Mouse (Mus musculus) heart, adult 8-10 months (tissue): ENCODE measurements at regions not wholly inside any gene's neighbourhood (a gene's known extent, or its start where the extent isn't known, plus 50 kb on each side); places are given as distances from the start of the nearest gene placed in this dataset.
A peak's percentile ranks its signal among the peaks of the same experiment; 100 is the strongest.

Experiments
- DNase-seq: peaks from one replicate; pipeline ENCODE4 v3.0.0; 2022; ENCODE audit warnings: low spot score

DNA sequence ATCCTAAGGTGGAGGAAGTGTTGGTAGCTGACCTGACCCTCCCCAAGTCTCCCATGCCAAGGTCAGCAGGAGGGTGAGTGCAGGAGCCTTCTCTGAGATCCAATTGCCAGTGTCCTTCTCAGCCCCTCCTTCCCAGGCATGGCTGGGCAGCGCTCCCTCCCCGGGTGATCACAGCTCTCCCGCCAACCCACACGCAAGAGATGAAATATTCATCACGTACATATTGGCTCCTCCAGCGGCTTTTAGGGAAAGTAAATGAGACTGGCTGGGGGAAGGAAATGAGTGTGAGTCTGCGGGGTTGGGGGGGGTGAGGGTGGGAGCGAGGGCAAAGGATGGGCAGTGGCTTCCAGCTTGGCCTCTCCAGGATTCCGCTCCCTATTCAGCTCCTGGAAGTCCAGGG, 113.0 kb upstream of the Lhx1 start:
- DNase-seq, result no peak

DNA sequence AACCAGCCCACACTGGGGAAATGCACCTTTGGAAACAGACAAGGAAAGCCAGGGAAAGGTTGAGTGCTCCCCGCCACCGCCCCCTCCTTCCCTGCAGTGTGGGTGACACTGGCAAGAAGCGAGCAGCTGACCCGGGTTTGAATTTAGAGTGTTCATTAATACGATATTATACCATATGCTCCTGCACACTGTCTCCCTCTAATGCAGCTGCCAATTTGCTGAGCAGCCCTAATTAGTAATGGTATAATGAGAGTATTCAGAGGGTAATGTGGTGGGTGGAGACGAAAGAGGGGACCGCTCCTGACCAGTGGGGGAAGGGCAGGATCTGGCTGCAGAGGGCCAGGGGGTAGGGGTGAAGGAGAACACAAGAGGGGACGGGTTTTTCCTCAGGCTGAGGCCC, 111.9 kb upstream of the Lhx1 start:
- DNase-seq, result no peak

DNA sequence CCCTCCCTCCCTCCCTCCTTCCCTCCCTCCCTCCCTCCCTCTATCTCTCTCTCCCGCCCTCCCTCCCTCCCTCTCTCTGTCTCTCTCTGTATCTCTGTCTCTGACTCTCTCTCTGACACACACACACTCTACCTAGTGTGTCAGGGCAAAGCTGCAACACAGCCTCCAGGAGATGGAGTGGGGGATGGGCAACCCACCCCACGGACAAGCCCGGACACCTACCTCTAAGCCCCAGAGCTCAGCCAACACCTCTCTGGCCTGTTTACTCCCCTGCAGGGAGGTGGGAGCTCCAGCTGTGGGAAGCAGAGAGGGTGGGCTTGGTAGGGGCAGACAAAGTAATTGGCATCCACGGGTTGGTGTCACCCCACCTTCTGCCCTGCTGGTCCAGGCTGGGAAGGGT, 109.7 kb upstream of the Lhx1 start:
- DNase-seq, result no peak

DNA sequence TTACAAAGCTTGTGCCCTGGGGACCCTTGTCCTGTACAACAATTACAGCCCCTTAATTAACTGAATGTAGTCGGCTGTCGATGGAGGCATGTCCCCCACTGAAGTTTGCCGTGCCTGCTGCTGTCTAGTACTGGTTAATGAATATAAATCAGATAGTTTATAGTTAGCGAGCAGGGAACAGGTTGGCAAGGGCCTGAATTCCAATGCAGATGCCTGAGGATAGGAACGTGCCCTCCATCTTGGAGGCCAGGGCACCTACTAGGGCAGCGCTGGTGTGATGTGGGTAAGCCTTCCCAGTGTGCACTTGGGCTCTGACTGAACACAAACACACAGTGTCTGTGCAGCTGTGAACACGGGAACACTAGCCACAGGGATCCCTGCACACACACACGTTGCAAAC, 108.0 kb upstream of the Lhx1 start:
- no peak for DNase-seq

DNA sequence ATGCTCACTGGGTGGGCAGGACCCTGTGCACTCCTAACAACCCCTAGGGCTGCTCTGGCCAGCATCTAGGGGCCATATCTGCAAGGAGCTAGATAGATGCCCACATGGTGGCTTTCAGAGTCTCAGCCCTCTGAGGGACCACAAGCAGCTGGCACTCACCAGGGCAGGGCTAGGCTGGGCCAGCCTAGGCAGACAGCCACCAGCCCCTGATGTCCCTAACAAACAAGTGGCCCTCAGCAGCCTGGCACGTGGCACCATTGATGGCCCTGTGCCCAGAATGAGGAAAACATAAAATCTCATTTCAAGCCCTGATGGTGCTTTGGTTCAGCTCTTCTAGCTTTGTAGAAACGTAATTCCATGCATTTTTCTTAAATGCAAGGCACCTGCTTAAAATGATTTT, 102.8 kb upstream of the Lhx1 start:
- DNase-seq, result no peak

DNA sequence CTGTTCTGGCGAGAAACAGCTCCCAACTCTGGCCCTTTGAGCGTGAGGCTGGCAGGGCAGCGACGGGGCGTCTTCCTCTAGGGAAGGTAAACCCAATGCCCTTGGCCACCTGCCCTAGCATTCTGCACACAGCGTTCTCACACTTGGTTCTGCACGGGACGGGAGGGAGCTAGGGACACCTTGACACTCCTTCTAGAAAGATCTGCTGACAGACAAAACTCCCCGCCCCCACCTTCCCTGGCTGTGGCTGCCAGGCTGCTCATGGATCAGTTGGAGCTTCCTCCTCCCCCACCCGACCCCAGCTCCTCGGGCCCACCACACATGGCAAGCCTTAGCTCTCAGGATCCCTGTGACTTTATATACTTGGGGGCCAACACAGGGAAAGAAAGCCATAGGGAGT, 102.3 kb upstream of the Lhx1 start:
- DNase-seq, result peak; percentile 3

DNA sequence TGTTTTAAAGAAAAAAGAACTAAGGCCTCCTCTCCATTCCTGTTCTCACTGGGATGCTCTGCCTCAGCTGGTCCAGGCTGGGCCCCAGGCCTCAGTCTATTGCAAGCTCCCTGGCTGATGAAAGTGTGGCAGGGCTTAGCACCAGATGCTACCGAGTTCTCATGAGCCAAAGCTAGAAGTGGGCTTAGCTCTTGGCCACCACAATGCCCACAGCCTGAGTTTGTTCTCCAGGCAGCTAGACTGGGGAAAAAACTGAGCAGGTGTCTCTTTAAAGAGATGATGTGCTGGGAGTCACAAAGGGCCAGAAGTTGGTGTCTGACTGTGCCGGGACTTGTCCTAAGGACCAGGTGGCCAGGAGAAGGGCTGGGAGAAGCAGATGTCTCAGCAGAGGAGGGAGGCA, 101.9 kb upstream of the Lhx1 start:
- no peak for DNase-seq

DNA sequence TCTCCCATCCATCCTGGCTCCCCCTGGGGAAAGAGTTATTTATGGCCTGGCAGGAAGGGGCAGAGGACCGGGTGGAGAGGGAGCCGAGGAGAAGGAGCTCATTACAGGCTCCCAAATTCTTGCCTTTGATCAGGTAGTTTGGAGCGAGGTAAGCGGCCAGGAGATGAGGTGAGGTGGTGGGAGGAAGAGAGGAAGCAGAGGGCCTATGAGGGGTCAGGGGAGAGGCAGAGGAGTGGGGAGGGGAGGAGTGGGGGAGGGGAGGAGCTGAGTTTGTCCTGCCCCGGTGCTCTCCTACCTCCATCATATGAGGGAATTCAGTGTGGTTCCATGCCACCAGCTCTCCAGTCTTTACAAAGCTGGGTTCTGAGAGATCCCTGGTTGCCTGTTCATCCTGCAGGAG, 98.8 kb upstream of the Lhx1 start:
- no peak for DNase-seq

DNA sequence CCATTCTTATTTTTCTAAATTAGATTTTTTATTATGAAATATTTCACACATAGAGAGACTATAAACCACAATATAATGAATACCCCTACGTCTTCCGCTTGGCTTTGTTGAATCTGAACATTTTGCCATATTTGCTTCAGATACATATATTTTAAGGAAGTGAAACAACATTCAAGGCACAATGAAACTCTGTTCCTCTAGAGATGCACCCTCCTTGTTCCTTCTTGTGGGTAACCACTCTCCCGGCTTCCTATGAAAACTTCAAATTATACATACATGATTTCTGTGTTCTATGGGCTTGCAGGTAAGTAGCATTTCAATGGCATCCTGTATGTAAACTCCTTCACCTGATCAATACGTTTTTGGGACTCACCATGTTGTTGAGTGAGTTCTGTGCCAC, 94.4 kb upstream of the Lhx1 start:
- no peak for DNase-seq

DNA sequence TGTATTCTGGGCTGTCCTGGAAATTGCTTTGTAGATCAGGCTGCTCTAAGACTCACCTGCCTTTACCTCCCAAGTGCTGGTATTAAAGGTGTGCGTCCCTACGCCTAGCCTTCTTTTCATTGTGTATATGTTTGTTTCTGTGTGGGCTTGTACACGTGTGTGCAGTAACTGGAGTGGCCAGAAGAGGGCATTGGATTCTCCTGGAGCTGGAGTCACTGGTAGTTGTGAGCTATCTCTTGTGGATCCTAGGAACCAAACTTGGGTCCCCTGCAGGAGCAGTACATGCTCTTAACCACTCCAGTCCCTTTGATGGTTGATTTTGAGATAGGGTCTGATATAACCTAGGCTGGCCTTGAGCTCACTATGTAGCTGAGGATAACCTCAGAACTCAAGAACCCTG, 93.2 kb upstream of the Lhx1 start:
- DNase-seq, result no peak

DNA sequence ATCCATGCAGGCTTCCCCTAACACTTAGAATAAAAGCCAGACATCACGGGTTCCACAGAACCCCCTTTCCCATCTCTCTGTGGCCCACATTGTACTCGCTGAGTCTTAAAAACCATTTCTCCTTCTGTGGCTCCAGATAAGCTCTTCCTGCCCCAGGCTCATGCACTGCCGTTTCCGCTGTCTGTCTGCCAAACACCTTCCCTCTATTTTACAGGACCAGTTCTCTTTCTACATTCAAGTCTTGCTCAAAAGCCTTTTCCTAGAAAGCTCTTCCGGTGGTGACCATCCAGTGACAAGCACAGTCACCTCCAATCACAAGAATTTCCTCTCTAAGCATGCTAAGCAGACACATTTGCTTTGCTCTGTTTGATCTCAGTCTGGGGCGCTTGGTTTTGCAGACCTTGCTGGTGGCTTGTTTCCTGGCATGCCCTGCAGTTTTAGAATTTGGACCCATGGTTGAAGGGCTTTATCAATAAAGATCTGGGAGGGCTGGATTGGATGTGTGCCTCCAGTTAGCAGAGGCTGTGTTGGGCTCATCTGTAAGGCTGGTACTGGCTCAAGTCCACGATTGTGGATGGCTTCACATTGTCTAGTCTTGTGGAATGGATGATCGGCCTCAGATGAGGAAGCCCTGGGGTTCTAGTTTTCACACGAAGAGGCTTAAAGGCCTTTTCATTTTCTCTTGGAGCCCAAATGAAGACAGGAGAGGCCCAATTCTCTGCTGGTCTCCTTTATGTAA, 87.8 kb upstream of the Lhx1 start:
- DNase-seq, result no peak

DNA sequence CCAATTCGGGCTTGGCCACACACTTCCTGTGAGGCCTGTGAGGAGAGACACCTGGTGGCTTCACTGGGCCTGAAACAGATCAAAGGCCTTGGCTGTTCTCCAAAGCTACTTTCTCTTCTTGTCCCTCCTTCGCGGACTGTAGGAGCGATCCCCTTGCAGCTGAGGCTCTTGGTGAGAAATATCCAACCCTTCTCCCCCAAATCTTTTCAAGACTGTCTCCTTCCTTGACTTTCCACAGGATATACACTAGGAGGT, 86.2 kb upstream of the Lhx1 start:
- no peak for DNase-seq

DNA sequence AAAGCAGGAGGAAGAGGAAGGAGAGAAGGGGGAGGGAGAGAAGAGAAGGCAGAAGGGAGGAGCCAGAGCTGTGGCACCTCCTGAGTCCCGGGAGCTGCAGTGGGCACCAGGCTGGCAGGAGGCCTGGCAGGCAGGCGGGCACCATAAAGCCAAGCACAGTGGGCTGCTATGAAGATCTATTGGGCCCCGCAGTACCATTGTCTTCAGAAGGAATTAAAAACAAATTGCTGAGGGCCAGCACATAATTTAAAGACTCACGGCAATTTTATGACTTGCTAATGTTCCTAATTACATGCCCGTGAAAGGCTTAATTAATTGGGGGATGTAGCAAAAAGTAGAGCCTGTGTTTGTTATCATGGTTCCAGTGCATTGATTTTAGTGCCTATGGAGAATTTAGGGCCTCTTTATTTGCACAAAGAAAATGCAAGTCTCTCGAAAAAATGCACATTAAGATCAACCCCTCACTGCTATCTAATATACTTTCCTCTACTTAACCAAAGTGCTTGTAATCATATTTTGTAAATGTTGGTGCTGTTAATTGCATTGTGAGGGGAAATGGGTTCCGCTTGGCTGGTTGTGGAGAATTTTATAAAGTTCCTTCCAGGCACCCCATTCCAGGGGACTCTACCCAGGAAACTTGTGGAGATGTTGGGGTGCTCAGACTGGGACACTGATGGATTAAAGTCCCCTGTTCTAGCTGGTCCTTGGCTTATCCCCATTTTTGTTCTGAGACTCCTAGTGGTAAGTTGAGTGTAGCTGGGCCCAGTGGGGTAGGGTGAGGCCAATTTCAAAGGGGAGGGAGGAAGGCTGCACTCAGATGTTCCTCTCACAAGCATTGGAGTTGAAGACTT, 85.7 kb upstream of the Lhx1 start:
- no peak for DNase-seq

DNA sequence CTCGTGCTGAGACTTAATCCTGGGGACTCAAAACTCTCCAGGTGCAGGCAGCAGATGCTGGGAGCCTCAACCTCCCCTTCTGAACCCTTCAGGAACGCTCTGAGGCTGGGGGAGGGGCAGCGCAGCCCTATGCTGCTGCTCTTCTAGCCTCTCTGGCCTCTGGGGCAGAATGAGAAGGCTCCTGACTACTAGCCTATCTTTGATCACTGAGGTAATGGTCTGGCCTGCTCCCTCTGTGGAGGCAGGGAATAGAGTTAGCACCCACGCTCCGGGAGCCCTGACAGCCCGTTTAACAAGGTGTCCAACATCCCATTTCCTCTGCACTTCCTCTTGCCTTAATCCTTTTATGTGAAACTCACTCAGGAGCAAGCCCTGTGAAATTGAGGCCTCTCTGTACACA, 79.4 kb upstream of the Lhx1 start:
- DNase-seq, result no peak

DNA sequence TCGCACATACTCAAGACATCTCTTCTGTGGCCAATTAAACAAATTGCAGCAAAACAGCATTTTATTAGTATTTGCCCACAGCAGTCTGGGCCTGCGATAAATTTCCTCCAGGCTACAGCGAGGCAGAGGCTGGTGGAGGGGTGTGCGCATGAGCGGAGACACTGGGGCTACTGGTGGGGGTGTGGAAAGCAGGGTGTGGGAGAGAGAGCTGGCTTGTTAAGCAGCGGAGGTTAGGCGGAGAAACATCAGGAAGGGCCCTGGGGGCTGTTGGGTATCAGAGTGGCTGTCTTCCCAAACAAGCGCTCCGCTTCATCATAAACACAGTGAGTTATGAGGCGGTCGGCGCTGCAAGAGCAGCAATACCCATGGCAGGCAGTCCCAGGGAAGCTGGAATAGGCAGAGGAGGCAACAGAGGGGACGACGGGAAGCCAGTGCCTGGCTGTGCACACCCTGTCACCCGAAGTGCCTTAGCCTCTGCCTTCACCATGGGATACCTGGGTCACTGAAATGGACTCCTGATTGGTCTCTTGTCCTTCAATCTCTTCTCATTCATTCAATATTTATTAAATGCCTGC, 74.0 kb upstream of the Lhx1 start:
- DNase-seq, result no peak

DNA sequence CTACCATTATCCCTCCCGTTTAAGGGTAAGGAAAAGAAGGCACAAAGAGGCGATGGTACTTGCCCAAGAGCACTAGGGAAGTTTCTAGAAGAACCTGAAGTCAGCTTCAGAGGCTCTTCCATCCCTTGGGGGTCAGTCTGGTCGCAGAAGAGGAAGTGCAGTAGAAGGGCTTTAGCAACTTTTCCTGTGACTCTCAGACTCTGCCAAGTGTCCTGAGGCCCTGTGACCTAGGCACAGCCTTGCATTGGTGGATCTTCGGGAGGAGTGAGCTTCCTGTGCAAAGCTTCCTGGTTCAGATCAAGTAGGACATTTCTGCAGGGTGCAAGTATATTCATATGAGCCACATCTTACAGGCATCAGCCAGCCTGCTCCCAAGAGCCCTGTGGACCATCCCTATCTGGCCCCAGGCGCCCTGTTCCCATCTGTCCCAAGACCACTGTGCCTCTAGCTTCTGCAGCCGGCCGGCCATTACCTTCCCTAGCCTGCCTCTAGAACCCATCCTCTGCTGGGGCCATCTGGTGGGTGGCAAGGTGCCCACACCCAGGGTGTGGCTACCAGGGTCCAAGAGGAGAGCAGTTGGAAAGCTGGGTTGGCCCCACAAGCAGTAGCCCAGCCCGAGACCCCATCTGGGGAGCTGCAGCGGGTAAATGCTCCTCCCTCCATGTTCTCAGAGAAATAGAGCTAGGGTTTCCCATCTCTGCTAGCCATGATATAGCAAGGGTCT, 72.4 kb upstream of the Lhx1 start:
- peak; percentile 2 for DNase-seq

DNA sequence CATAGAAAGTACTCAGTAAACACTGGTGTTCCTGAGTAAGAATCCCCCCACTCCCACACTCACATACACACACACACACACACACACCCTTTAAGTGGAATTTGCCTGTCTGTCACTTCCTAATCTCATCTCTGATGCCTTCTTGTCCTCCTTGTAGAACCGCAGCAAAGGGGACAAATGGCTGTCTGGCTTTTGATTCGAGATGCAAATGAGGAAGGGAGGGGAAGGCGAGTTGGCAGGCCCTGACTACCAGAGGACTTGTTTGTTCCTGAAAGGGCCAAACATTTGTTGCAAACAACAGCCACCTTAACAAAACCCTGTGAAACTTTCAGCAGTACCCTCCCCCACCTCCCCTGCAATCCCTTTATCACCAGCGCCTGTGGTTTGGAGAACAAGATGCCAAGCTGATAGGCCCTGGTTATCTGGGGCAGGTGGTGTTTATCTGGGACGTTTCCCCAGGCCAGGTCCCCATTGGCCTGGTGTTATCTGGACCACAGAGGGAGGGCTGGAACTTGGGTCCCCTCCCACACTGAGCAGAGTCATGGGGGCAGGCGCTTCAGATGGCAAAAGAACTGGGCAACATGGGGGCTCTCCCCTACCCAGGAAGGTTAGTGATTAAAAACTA, 67.5 kb upstream of the Lhx1 start:
- no peak for DNase-seq

DNA sequence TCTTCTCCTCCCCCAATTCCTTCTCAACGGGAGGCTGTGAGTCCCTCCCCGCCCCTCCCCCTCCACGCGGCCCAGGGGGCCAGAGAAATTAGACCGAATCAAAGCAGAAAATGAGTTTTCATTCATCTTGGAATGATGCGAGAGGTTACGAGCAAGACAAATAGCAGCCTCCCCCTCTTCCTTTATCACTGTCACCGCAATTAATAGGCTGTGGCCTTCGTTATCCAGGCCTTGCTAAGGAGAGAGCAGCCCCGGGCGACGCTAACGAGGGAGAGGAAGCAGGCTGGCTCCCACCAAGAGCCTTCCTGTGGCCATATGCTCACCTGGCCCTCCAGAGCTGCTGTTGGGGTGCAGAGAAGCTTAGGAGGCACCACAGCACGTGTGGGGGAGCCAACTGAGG, 61.8 kb upstream of the Lhx1 start:
- no peak for DNase-seq

DNA sequence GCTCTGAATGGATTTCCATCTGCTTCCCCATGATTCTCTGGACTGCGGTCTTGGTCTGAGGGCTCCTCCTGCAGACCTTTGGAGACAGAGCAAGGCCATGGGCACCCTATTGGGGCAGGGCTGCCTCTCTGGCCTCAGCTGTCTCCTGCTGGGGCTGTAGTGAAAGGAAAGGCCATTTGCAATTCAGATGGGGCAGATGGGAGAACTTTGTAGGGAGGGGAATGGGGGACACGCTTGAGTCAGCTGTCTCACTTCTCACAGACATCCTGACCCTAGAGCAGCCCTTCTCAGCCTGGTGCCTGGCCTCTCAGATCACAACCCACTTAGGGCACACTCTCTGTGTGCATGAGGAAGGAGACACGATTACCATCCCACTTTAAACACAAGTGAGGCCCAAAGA, 60.3 kb upstream of the Lhx1 start:
- DNase-seq, result no peak

DNA sequence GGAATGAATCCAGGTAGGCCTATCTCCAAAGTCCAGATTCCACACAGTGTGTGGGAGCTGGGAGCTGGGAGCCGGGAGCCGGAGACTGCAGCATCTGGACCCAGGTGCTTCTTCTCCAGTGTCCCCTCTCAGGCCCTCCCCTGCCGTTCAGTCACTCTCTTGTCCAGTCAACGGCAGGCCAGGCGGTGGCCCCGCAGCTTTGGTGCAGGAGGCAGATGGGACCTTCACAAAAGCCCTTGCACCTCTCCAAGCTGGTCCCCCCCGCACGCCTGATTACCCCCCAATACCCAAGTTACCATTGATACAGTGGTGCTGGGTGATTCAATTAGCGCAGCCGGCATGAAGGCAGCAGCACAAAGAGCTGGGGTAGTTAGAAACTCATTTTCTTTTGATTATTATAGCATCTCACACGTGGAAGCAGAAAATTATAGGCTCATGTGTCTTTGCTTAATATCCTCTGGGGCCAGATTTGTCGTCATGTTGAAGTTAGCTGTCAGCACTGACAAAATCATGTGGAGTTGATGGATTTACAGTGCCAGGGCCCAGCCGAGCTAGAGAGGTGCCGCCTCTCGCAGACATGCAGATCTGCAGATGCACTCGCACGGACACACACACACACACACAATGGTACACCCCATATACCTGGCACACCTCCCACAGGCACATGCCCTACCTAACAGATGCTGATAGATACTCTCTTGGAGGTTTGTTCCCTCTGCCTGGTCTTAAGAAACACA, 53.6 kb upstream of the Lhx1 start:
- no peak for DNase-seq
